Mouse (Mus musculus) lung, adult 2 months (tissue): Measurements from ENCODE around the gene Gm21119.
"Not testable (repeated sequence)": the region's sequence is repeated elsewhere in the genome, so short reads cannot be mapped to it uniquely, and the experiment has no call there.

Experiments
- CTCF ChIP-seq: fragments of 200-500 bp; IDR thresholded peaks from 2 replicates; pipeline ENCODE4 v1.5.1; 2011; ENCODE audit warnings: mild to moderate bottlenecking, low read length, control low read depth; ENCODE audit not compliant: insufficient read depth
- POLR2A ChIP-seq: fragments of 200-500 bp; IDR thresholded peaks from 2 replicates; pipeline ENCODE4 v1.6.1; 2011; ENCODE audit warnings: low read depth, mild to moderate bottlenecking, control low read depth, low read length, borderline replicate concordance; ENCODE audit errors: extremely low read depth

DNA sequence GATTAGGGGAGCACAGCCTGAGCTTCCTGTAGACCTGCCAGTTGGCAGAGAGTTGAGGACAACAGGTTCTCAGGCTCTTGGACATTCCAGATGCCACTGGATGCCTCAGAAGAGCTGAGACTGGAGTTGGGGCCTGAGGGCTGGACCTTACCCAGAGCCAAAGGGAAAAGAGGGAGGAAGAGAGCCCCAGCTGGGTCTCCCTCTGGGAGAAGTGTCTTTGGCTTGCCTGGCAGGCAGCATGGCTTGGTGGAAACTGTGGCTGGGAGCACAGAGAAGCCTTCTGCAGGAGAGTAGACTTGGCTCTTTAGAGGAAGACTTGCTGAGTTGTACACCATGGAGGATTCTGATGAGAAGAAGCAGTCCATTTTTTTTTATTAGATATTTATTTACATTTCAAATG, 38.3 kb downstream of the Gm21119 start:
- TF ChIP-seq CTCF, POLR2A: not testable (repeated sequence)
